10 mouse cellular contexts compared by ENCODE assay signal in genomic region chr12:16021202-16021821, GRCm38 (mm10).
A peak's percentile ranks its signal among the peaks of the same experiment; 100 is the strongest.
DNase-seq lines count a peak whose midpoint lies in the region; ATAC-seq and TF ChIP-seq lines count a peak whose summit lies in the region.
"Had no signal": no experiment of that assay in that cellular context is flagged by ENCODE, and none has a peak within 500 bp of the region (broad histone marks: within the 10 kb centered on the region; RNA-seq: fewer than 3 reads in every experiment).

No protein-coding gene starts in this region.

- H3K79me2 ChIP-seq in MEL (ENCODE audit: control insufficient read depth, insufficient read depth, low read length, poor library complexity) = no peaks in the 10 kb centered on the region

- ATAC-seq in liver, embryonic 13.5 days (ENCODE audit: low read depth) = peak; percentile 87

- H3K9me3 ChIP-seq in MEL (replicated peaks; ENCODE audit: insufficient read depth, low read length) = no peaks in the 10 kb centered on the region
- H3K9me3 ChIP-seq in liver, embryonic 13.5 days (replicated peaks) = no peaks in the 10 kb centered on the region

- peaks cover 16 to 26% of the 10 kb centered on the region in 2 experiments for H3K4me1 ChIP-seq in MEL (ENCODE audit: control insufficient read depth in 1 of 2, insufficient read depth in 2 of 2, low read length in 2 of 2)
- H3K4me1 ChIP-seq in liver, embryonic 13.5 days (replicated peaks) = peaks cover 18% of the 10 kb centered on the region

- no peak overlapping the region for H3K4me2 ChIP-seq in liver, embryonic 13.5 days
- H3K4me2 ChIP-seq: midbrain, embryonic 11.5 days had no signal

- WGBS in liver, embryonic 13.5 days (ENCODE audit: insufficient replicate concordance) = 3% methylated on average over 1 of the region's 1 CpGs

- no peak; the same call in 1 of the 2 replicates for TF ChIP-seq RAD21 in MEL (IDR thresholded peaks at IDR 0.05; ENCODE audit: low read depth, low read length)

- TF ChIP-seq EP300 in MEL (IDR thresholded peaks at IDR 0.05; ENCODE audit: low read depth in 1 of 2, low read length in 2 of 2) = peak; percentile 89 to 90

- peak overlapping the region in 1 of 2 experiments; percentile 4; a peak in 1 of 4 replicates for H3K4me3 ChIP-seq in MEL (ENCODE audit: control insufficient read depth in 1 of 2, insufficient read depth in 1 of 2, low read depth in 2 of 2, low read length in 2 of 2)
- no peak overlapping the region for H3K4me3 ChIP-seq in liver, embryonic 13.5 days (replicated peaks)

- TF ChIP-seq POLR2A in MEL (IDR thresholded peaks at IDR 0.05; ENCODE audit: control insufficient read depth in 1 of 2, insufficient read depth in 1 of 2, low read depth in 1 of 2, low read length in 2 of 2, poor library complexity in 1 of 2) = peak in 1 of 2 experiments; percentile 71; a peak in 1 of 4 replicates

- peak overlapping the region; percentile 97 for H3K27ac ChIP-seq in MEL (ENCODE audit: control insufficient read depth, low read depth, low read length)
- no peak overlapping the region for H3K27ac ChIP-seq in liver, embryonic 13.5 days

- H3K9ac ChIP-seq in MEL (ENCODE audit: control insufficient read depth, low read depth, low read length, poor library complexity, severe bottlenecking) = peak overlapping the region; percentile 46
- H3K9ac ChIP-seq in liver, embryonic 13.5 days = no peak overlapping the region

- no peaks in the 10 kb centered on the region for H3K27me3 ChIP-seq in MEL (ENCODE audit: control insufficient read depth in 1 of 2, insufficient read depth in 2 of 2, low read length in 2 of 2)
- no peaks in the 10 kb centered on the region for H3K27me3 ChIP-seq in liver, embryonic 13.5 days

- TF ChIP-seq CTCF in MEL (IDR thresholded peaks at IDR 0.05 in 2 of 3, conservative IDR thresholded peaks at IDR 0.05 in 1 of 3; ENCODE audit: control insufficient read depth in 1 of 3, insufficient read depth in 1 of 3, low read depth in 2 of 3, low read length in 3 of 3, poor library complexity in 1 of 3, severe bottlenecking in 1 of 3) = no peak

- peak; percentile 22 for DNase-seq in gastrocnemius, postnatal 25 days
- no peak for DNase-seq in gastrocnemius, postnatal 10 days
- peak; percentile 95 for DNase-seq in MEL (ENCODE audit: low read depth, low spot score)
- DNase-seq in forelimb bud, embryonic 11.5 days (ENCODE audit: low read depth, low spot score) = peak; percentile 43
- peak; percentile 37 for DNase-seq in liver, embryonic 13.5 days
- no peak for DNase-seq in thymus, postnatal 10 days (ENCODE audit: low spot score in 2 of 2)
- DNase-seq in cerebellum, postnatal 14 days = no peak
- no peak for DNase-seq in cerebellum, adult 9-10 months
- DNase-seq: right cerebral cortex, postnatal 14 days had no signal

- H3K36me3 ChIP-seq in MEL (ENCODE audit: control insufficient read depth in 1 of 2, insufficient read depth in 2 of 2, low read length in 2 of 2) = peaks cover 0 to 36% of the 10 kb centered on the region in 2 experiments; a peak in 2 of 4 replicates
- H3K36me3 ChIP-seq in liver, embryonic 13.5 days = no peaks in the 10 kb centered on the region

TF ChIP-seq in MEL, 35 proteins besides CTCF, POLR2A, EP300 and RAD21:
- TF ChIP-seq JUND (IDR thresholded peaks at IDR 0.05; ENCODE audit: low read depth, low read length) = no peak
- peak; percentile 60 for TF ChIP-seq SIN3A (IDR thresholded peaks at IDR 0.05; ENCODE audit: low read length)
- no peak for TF ChIP-seq SMC3 (IDR thresholded peaks at IDR 0.05; ENCODE audit: low read depth, low read length)
- TF ChIP-seq ZMIZ1 (IDR thresholded peaks at IDR 0.05; ENCODE audit: low read depth, low read length) = no peak
- no peak for TF ChIP-seq ZNF384 (IDR thresholded peaks at IDR 0.05; ENCODE audit: low read depth, low read length)
- TF ChIP-seq POLR2AphosphoS2 (IDR thresholded peaks at IDR 0.05; ENCODE audit: low read length) = peak; percentile 65; the same call in 1 of the 2 replicates
- TF ChIP-seq MXI1 (IDR thresholded peaks at IDR 0.05; ENCODE audit: low read depth, low read length) = peak; percentile 30; the same call in 1 of the 2 replicates
- no peak for TF ChIP-seq MAFK (IDR thresholded peaks at IDR 0.05; ENCODE audit: borderline replicate concordance, low read depth, low read length)
- TF ChIP-seq CHD1 (IDR thresholded peaks at IDR 0.05; ENCODE audit: low read depth, low read length) = no peak
- peak; percentile 93 for TF ChIP-seq ETS1 (IDR thresholded peaks at IDR 0.05; ENCODE audit: low read depth, low read length)
- TF ChIP-seq GATA1 (IDR thresholded peaks at IDR 0.05; ENCODE audit: low read depth, low read length) = peak; percentile 61
- TF ChIP-seq MEF2A (IDR thresholded peaks at IDR 0.05; ENCODE audit: extremely low read depth, insufficient replicate concordance, low read depth, low read length, poor library complexity, severe bottlenecking) = no peak
- peak; percentile 85 for TF ChIP-seq TCF12 (IDR thresholded peaks at IDR 0.05; ENCODE audit: low read depth, low read length)
- TF ChIP-seq CHD2 (IDR thresholded peaks at IDR 0.05; ENCODE audit: low read length) = no peak
- TF ChIP-seq MYC (IDR thresholded peaks at IDR 0.05; ENCODE audit: low read depth, low read length) = no peak; the same call in 1 of the 2 replicates
- peak; percentile 24; the same call in 1 of the 2 replicates for TF ChIP-seq HCFC1 (IDR thresholded peaks at IDR 0.05; ENCODE audit: low read depth, low read length)
- no peak for TF ChIP-seq USF1 (IDR thresholded peaks at IDR 0.05; ENCODE audit: low read depth, low read length)
- TF ChIP-seq MAX (IDR thresholded peaks at IDR 0.05; ENCODE audit: low read length) = no peak
- no peak for TF ChIP-seq ZC3H11A (IDR thresholded peaks at IDR 0.05; ENCODE audit: low read depth, low read length)
- TF ChIP-seq E2F4 (IDR thresholded peaks at IDR 0.05; ENCODE audit: borderline replicate concordance, low read depth, low read length) = no peak
- no peak for TF ChIP-seq UBTF (IDR thresholded peaks at IDR 0.05; ENCODE audit: borderline replicate concordance, insufficient read depth, low read depth, low read length)
- peak; percentile 52 for TF ChIP-seq NELFE (IDR thresholded peaks at IDR 0.05; ENCODE audit: low read depth, low read length)
- no peak for TF ChIP-seq MAZ (IDR thresholded peaks at IDR 0.05; ENCODE audit: low read depth, low read length)
- TF ChIP-seq RCOR1 (IDR thresholded peaks at IDR 0.05; ENCODE audit: low read depth, low read length) = peak; percentile 65
- TF ChIP-seq ZKSCAN1 (IDR thresholded peaks at IDR 0.05; ENCODE audit: low read depth, low read length) = no peak
- peak; percentile 80 for TF ChIP-seq TBP (IDR thresholded peaks at IDR 0.05; ENCODE audit: low read depth, low read length)
- 0 out of 2 replicates have a peak, but pooled peaks have one; percentile 10 for TF ChIP-seq KAT2A (conservative IDR thresholded peaks at IDR 0.05; ENCODE audit: low read depth, low read length)
- TF ChIP-seq TAL1 (IDR thresholded peaks at IDR 0.05; ENCODE audit: low read length) = peak; percentile 74
- TF ChIP-seq GABPA (IDR thresholded peaks at IDR 0.05; ENCODE audit: low read depth, low read length) = peak; percentile 59; the same call in 1 of the 2 replicates
- no peak for TF ChIP-seq ELF1 (IDR thresholded peaks at IDR 0.05; ENCODE audit: low read depth, low read length)
- TF ChIP-seq USF2 (IDR thresholded peaks at IDR 0.05; ENCODE audit: borderline replicate concordance in 1 of 2, insufficient read depth in 1 of 2, low read depth in 1 of 2, low read length in 2 of 2) = no peak
- TF ChIP-seq BHLHE40 (IDR thresholded peaks at IDR 0.05; ENCODE audit: borderline replicate concordance, low read depth, low read length) = peak; percentile 74; the same call in 1 of the 2 replicates
- TF ChIP-seq NRF1 (IDR thresholded peaks at IDR 0.05; ENCODE audit: insufficient read depth, low read depth, low read length, poor library complexity, severe bottlenecking) = no peak
- TF ChIP-seq MYB (IDR thresholded peaks at IDR 0.05; ENCODE audit: low read depth, low read length) = peak; percentile 90
- TF ChIP-seq POLR2AphosphoS5 (IDR thresholded peaks at IDR 0.05; ENCODE audit: borderline replicate concordance, low read depth, low read length) = no peak

Comparison
In these comparisons a context has a peak if more than half of its experiments do, and no peak if none do; other contexts are left out.
1. DNase-seq: peak in gastrocnemius, postnatal 25 days (single experiment), MEL (single experiment), forelimb bud, embryonic 11.5 days (single experiment) and liver, embryonic 13.5 days (single experiment); none in gastrocnemius, postnatal 10 days (single experiment), thymus, postnatal 10 days (0 of 2), cerebellum, postnatal 14 days (0 of 2) and cerebellum, adult 9-10 months (single experiment).